Mouse (Mus musculus): ENCODE results near the gene Fbf1. TPM values are rescaled to one million over a fixed set of nuclear protein-coding genes. Genes with fewer than 3 reads are reported as not detected.

The Fbf1 gene
- 1 to 10 TPM; 5.8 to 9.9 TPM for total RNA-seq (2023)

DNA sequence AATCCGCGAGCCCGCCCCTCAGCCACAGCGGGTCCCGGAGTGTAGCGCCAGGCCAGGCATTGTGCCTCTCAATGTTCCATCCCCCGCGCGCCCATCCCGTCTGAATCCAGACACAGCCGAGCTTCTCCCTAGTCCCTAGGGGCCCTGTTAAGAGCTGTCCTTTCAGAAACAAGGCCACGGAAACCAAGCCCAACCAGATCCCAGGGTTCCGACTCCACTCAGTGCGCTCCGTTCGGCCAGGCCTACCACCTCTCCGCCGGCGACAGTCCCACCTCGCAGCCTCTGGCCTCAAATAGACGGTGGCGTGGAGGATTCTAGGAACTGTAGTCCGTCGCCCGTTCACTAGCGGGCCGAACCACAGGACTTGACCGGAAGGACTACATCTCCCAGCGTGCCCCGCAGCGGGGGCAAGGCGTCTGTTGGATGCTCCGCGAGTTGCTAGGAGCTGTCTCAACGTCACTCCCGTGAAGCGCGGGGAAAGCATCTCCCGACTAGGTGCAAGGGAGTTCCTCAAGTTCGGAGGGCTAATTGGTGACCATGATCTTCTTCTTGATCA is at the start of gene Fbf1:
Gene Fbf1, minus strand, starts transcription at position 283 of the 556 bp plus-strand sequence.

DNA sequence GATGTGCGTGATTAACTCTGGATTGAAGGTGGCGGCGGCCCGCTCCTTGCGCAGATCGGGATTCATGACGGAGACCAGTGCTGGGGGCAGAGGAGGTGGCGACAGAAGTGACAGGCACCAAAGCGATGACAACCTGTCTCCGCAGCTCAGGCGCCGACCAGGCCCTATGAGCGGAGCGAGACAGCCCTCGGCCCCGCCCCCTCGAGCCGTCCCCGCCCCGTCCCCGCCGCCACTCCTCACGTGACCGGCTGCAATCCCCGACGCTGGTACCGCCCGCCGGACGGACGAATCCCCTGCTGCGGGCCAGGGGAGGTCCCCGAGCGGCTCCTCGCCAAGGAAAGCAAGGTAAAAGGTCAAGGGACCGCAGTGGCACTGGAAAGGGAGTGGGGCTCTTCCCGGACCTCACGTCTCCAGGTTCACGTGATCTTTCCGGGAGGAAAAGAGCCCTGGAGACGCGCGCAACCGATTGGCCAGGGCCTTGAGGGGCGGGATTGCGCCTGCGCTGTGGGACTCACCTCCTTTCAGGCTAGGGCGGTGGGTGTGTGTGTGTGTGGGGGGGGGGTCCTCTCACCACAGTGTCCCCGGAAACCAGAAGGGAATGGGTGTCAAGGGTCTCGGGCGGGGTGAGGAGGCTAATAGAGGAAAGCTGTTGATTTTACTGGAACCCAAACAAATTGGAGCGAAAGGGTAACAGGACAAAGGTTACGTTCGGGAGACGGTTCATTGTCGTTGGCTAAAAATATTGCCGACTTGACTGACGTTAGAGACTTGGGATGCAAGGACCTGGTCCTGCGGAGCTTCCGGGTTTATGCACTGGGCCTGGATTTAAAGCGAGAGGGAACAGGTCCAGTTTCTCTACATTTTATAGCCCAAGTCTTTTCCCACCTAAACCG is 30.9 kb upstream of the Fbf1 start, which contains the start of the genes Ten1 and Acox1:
Gene Ten1, plus strand, starts transcription at position 217 of the 893 bp plus-strand sequence.
Gene Acox1, minus strand, starts transcription at position 407 of the 893 bp plus-strand sequence.

DNA sequence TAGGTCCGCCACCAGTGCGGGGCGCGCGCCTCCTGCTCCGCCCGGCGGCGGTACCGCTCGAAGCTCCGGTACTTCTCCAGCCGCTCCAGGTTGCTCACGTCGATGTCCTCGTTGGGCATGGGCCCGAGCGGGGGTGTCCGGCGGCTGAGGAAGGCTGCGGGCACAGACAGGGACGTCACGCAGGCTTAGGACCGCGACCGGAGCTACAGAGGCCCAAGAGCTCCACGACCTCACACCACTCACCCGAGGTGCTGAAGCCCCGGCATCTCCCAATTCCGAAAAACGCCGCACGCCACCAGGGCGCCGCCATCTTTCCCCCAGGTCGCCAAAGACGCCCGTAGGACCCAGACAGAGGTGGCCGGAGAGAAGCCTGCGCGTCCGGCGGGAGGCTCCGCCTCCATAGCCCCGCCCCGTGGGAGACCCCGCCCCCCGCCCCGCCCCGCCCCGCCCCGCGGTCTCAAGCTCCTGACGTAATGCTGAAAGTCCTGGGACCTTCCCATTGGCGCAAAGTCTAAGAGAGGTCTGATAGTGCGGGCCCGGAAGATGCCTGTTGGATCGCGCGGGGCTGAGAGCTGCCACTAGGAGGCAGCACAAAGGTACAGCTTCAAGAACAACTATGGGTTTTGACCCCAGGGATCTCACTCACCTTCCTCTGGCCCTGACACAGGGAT is 29.4 kb downstream of the Fbf1 start, which contains the start of gene Mrpl38:
Gene Mrpl38, minus strand, starts transcription at position 401 of the 671 bp plus-strand sequence.

DNA sequence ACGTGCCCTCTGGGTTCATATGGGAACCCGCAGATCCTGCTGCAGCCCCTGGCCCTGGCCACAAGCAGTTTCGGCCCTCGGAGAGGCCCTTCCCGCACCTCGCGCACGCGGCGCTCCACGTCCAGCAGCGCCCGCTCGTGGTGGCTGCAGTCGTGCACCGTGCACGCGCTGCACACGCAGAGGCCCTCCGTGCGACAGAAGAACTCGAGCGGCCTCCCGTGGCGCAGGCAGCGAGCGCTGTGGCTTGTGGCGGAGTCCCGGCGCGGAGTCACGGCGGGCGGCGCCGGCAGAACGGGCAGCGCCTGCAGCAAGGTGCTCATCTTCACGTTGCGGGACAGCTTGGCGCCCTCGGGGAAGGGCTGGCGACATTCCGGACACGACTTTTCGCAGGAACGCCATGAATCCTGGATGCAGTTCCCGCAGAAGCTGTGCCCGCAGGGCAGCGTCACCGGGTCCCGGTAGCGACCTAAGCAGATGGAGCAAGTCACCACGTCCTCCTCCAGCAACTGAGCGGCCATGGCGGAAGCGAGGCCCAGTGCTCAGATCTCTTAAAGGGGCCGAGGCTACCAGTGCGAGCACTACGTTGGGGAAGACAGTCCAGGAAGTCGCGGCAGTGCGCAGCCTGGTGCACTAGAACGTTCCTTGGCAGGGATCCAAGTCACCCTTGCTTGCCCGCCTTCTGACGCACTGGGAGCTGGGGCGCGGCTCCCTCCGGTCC is 37.3 kb downstream of the Fbf1 start, which contains the start of gene Trim65:
Gene Trim65, minus strand, starts transcription at position 641 of the 718 bp plus-strand sequence.

DNA sequence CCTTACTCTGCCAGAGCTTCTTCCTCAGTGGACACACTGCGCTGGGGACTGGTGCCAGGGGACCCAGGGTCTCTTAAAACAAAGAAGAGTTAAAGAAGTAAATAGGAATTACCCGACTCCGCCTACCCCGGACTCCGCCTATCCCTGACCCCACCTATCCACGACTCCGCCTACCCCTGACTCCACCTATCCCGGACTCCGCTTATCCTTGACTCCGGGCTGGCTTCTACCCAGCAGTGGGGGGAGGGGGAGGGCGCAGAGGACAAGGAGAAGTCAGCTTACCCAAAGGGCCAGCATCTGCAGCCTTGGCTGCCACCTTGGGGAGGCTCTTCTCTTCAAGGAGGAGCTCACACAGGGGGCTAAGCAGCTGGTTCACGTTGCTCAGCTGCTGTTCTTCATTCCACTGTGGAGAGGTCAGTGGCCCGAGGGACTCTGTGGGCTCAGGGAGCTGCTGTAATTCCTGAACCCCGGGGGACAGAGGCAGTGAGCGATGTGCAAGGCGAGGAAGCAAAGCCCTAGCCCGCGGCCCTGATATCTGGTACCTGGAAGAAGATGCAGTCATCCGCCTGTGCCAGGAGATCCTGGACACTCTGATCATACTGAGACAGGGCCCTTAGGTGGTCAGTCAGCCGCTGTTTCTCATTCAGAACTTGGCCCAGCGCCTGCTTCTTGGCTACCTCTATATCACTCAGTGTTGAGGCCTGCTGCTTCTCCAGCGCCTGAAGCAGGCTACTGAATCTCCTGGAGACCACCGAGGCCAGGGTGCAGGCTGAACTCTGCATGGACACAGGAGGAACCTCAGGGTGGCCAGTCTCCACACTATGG is 40.6 kb downstream of the Fbf1 start, which contains the start of gene Trim47:
Gene Trim47, minus strand, starts transcription at position 55 of the 825 bp plus-strand sequence.

Other genes starting within 250 kb of the Fbf1 start
- gene Sap30bp, start 234.9 kb downstream of the Fbf1 start, total RNA-seq (2023) = 10 to 100 TPM; 23.9 to 28.2 TPM
- gene Recql5, start 234.7 kb downstream of the Fbf1 start, total RNA-seq (2023) = 10 to 100 TPM; 22.8 to 26.1 TPM
- gene Itgb4, start 193.5 kb downstream of the Fbf1 start, total RNA-seq (2023) = under 1 TPM in 1 of 2 experiments, not detected in 1; 0.07 TPM
- 1 to 10 TPM; 8.4 to 8.5 TPM for gene Galk1, start 155.4 kb downstream of the Fbf1 start, total RNA-seq (2023)
- 1,000 to 10,000 TPM; 3,439 to 3,559 TPM for gene H3f3b, start 140.2 kb downstream of the Fbf1 start, total RNA-seq (2023)
- 10 to 100 TPM; 23.5 to 24.4 TPM for gene Unk, start 137.8 kb downstream of the Fbf1 start, total RNA-seq (2023)
- gene Unc13d, start 90.2 kb downstream of the Fbf1 start, total RNA-seq (2023) = 10 to 100 TPM; 88.5 to 94.2 TPM
- gene Wbp2, start 81.2 kb downstream of the Fbf1 start, total RNA-seq (2023) = 100 to 1,000 TPM; 160 to 163 TPM
- 1 to 10 TPM; 1.4 to 2.1 TPM for gene Trim47, start 41.0 kb downstream of the Fbf1 start, total RNA-seq (2023)
- gene Trim65, start 37.0 kb downstream of the Fbf1 start, total RNA-seq (2023) = 1 to 10 TPM; 5.8 to 8.1 TPM
- gene Mrpl38, start 29.3 kb downstream of the Fbf1 start, total RNA-seq (2023) = 10 to 100 TPM; 14.5 to 20.1 TPM
- gene Ten1, start 30.7 kb upstream of the Fbf1 start, total RNA-seq (2023) = 10 to 100 TPM; 32.1 to 33.1 TPM
- gene Acox1, start 30.9 kb upstream of the Fbf1 start, total RNA-seq (2023) = 10 to 100 TPM; 29.1 to 32.8 TPM
- gene Evpl, start 69.9 kb upstream of the Fbf1 start, total RNA-seq (2023) = under 1 TPM in 1 of 2 experiments, not detected in 1; 0.09 TPM
- 10 to 100 TPM; 35.3 to 37.0 TPM for gene Srp68, start 106.1 kb upstream of the Fbf1 start, total RNA-seq (2023)
- not detected for gene Galr2, start 112.8 kb upstream of the Fbf1 start, total RNA-seq (2023)
- gene Exoc7, start 139.1 kb upstream of the Fbf1 start, total RNA-seq (2023) = 10 to 100 TPM; 39.2 to 47.8 TPM
- gene Foxj1, start 167.2 kb upstream of the Fbf1 start, total RNA-seq (2023) = under 1 TPM in 1 of 2 experiments, not detected in 1; 0.13 TPM
- 1 to 10 TPM; 2.5 to 3.3 TPM for gene Rnf157, start 244.9 kb upstream of the Fbf1 start, total RNA-seq (2023)

Measured in neutrophil, adult 59 days (primary cell).